Mouse (Mus musculus): ENCODE results near the gene Zfpl1.

Gene Zfpl1

GRCm38 (mm10) chr19:6101186-6101585, 16.4 kb upstream of the Zfpl1 start:
- in situ Hi-C loops (cut with MboI, MseI) = no loop called here

DNA sequence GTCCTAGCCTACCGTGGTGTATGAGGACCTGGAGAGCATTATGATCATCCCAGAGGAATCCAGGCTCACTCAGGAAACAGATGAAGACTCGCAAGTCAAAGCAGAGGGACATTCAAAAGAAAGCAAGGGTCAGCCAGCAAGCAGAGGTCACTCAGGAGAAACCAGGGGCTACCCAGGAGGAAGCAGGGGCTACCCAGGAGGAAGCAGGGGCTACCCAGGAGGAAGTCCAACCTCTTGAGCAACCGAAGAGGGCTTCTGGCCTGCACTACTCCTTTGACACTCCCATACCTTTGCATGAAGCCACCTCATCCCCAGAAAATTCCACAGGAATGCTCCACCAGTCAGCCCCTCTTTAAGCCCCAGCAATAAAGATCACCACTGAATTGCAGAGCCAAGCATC, 13.1 kb upstream of the Zfpl1 start:
- in situ Hi-C loops (cut with MboI, MseI) = no loop called here

DNA sequence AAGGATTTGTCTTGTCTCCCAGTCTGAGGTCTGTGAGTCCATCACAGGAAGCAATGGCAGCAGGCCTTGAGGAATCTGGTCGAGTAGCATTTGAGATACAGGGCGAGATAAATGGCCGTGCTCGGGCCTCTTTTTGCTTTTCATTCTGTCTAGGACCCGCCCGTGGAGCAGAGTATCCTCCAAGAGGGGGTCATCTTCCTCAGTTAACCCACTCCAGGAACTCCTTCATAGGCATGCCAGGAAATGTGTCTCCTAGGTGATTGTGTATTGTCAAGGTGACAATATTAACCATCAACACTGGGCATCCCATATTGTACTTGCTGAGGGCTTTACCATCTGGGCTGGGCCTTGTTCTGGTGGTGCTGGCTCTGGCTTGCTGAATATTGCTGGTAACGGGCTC, 9.4 kb upstream of the Zfpl1 start, which contains the start of gene AC131692.1:
AC131692.1 (plus strand) TSS at position 301 of the 400 bp plus-strand sequence.
- in situ Hi-C loops (cut with MboI, MseI) = no loop called here

- in situ Hi-C loops (cut with MboI, MseI) = no loop called here
These were observed 4.1 kb upstream of the Zfpl1 start for GRCm38 (mm10) chr19:6088841-6089240.

GRCm38 (mm10) chr19:6085417-6085879, 692 bp upstream of the Zfpl1 start:
- in situ Hi-C loops (cut with MboI, MseI) = no loop called here

DNA sequence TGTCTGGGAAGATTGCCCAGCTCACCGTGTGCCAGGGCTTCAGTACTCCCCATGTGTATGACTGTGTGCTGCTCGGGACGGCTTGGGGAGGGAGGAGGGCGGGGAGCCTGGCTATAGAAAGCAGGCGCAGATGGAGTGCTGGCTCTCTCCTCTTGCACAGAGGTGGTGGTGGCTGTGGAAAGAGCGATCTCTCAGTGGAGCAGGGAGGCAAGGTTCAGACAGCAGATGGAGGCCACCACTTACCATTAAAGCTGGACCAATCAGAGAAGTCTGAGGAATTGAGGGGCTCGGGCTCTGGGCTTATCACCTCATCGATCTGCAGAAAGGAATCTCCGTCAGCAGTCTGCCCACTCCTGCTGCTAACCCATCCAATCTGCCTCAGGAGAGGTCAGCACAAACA, 2.6 kb downstream of the Zfpl1 start, which contains the start of gene Gm28374:
Gm28374 (minus strand) TSS at position 101 of the 400 bp plus-strand sequence.
- in situ Hi-C loops (cut with MboI, MseI) = no loop called here

DNA sequence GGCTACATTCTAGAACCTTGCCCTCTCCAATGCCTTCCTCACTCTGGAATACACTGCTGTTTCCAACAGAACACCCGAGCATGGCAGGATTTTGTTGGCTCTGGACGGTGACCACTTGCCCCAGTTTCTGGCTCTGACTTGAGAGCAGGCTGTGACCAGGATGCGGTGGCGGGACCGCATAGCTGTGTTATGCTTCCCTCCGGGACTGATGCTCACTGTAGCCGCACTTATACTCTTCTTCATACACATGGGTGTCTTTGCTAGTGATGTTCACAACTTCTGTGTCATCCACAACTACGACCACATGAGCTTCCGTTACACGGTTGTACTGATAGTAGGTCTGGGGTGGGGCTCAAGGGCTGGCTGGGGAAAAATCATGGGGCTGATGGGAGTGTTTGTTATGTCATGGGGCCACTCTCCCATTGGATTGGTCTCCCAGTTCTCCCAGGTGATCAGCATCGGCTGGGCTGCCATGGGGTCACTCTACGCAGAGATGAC, 4.7 kb downstream of the Zfpl1 start, which contains the start of gene Tmem262:
Tmem262 (plus strand) TSS at position 51 of the 498 bp plus-strand sequence.
- in situ Hi-C loops (cut with MboI, MseI) = no loop called here

DNA sequence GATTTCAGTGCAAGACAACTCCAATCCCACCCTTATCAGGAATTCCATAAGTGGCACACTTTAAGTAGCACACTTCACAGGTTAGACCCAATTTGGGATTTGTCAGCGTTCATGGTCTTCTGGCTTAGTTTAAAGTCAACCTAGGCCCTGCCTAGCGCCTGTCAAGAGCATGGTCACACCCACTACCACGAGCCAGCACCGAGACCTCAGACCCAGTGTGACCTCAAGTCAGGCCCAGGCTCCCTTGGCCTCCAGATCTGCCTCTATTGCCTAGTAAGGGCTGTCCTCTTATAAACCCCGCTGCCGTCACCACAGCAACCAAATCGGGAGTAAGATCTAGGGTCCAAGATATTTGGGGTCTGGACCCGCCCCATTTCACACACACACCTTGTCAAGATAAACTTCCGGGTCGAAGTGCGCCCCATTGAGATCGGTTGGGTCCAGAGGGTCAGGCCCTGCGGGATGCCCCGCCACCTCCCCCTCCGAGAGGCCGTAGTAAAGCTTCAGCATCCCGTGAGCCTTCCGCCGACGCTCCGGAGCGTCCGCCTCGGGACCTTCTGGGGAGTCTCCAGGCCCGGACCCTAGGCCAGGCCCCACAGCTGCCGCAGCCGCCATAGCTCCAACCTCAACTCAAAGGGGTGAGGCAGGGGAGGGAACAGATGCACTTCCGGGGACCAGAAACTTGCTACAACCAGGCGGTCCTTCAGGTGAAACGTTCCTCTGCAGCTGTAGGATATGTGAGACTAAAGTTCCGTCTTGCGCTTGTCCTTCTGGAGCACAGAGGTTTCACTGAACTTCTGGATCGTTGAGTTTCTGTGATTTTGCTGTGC, 8.0 kb downstream of the Zfpl1 start, which contains the start of gene Vps51:
Vps51 (minus strand) TSS at position 668 of the 830 bp plus-strand sequence.
- in situ Hi-C loops (cut with MboI, MseI) = no loop called here

- in situ Hi-C loops (cut with MboI, MseI) = no loop called here
These were observed 10.9 kb downstream of the Zfpl1 start for GRCm38 (mm10) chr19:6073889-6074288.

GRCm38 (mm10) chr19:6071261-6071660, 13.5 kb downstream of the Zfpl1 start:
- in situ Hi-C loops (cut with MboI, MseI) = no loop called here

DNA sequence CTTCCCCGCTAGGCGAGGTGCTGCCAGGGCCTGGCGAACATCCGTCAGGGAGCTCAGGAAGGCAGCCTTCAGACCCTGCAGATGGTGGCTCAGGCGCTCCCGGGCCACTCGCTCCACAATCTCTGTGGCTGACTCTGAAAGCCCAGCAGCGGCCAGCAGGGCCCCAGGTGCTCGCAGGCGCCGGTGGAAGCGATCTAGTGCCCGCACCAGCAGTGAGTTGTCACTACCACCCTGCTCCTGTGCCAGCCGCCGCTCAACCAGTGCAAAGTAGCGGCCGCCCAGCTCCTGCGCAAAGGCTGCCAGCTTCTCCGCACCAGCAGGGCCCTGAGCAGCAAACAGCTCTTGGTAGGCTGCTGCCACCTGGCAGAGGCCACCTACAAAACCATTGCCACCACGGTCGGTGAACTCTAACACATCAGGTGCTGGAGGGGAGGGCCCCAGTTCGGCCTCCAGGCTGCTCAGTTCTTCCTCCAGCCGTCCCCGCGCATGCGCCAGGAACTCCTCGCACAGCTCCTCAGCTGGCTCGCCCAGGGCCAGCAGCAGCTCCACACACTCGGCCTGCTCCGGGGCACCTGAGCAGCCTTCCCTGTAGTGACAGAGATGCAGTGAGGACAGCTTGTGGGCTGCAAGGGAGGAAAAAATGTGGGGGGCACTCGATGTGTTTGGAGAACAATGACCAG, 14.0 kb downstream of the Zfpl1 start:
- in situ Hi-C loops (cut with MboI, MseI) = no loop called here

- in situ Hi-C loops (cut with MboI, MseI) = no loop called here
These were observed 14.9 kb downstream of the Zfpl1 start for GRCm38 (mm10) chr19:6069851-6070250.

- in situ Hi-C loops (cut with MboI, MseI) = no loop called here
These were observed 15.8 kb downstream of the Zfpl1 start for GRCm38 (mm10) chr19:6068951-6069350.

DNA sequence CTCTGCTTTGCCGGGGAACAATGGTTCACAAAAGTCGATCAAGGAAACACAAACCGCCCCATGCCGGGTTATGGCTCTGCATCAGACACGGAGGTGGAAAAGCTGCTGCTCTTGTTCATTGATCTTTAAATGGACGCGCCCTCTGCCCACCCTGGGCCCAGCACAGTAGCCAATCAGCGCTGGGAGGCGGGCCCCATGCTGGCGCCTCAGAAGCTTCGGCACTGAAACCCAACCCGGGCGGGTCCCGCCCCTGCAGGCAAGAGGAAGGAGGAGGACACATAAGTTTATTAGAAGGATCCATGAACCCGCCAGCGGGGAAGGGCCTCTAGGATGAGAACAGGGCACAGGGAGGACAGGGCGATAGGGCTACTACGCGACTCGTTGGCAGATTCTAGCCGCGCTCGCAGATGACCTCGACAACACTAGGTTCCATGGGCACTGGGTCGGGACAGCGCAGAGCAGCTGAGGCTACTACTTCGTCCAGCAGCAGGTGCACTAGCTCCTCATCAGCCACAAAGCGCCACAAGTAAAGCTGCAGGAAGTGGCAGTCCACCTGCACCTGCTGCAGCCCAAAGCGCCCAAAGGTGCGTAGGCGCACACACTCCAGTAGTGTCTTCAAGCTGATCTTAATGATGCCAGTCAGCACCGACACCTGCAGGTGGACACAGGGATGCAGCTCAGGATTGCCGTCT, 16.9 kb downstream of the Zfpl1 start, which contains the start of gene Tm7sf2:
Tm7sf2 (minus strand) TSS at position 650 of the 692 bp plus-strand sequence.
- in situ Hi-C loops (cut with MboI, MseI) = no loop called here

DNA sequence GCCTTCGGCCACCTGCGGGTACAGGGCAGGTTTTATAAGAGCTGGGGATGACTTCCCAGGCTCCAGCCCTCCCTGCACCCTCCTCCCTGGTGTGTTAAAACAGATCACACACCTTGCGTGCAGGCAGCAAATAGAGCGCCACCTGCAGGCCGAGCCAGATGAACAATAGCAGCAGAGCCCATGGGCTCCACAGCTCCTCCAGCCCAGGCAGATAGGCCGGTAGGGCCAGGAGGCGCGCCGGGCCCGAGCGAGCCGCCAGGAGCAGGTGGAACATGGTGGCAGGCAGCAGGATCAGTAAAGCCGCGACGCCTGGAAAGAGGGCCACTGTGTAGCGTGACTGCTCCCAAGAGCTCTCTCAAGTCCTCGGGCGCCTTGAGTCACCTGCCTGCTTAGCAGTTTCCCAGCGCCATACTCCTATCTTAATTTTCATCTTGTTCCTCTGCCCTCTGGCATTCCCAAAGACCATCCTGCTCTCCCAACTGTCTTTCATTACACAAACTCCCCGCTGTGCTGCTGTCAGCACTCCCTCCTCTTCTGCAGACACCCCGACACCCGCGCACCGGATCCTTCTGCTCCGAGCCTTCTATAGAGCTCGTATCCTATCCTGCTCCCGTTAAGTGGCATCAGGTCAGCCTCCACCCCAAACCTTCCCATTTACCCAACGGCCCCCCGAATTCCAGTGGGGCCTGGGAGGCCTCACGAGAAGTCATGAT, 17.6 kb downstream of the Zfpl1 start:
- in situ Hi-C loops (cut with MboI, MseI) = no loop called here

DNA sequence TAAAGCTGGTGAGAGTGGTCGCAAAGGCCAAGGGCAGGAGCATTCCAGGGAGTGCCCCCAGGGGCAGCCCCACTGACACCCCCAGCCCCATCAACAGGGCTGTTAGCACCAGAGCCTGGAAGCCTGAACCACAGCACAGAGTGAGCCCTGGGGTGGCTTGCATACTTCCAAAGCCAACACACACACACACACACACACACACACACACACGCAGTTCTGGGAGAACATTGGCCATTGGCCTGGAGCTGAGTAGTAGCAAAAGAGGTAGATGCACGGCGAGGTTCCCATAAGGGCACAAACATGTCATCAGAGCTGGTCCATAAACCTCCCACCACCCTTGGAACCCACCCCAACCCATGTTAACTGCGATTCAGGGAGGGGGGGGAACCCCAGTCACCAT, 18.2 kb downstream of the Zfpl1 start:
- in situ Hi-C loops (cut with MboI, MseI) = no loop called here

GRCm38 (mm10) chr19:6063081-6063480, 21.7 kb downstream of the Zfpl1 start:
- in situ Hi-C loops (cut with MboI, MseI) = no loop called here

- in situ Hi-C loops (cut with MboI, MseI) = no loop called here
These were observed 22.3 kb downstream of the Zfpl1 start for GRCm38 (mm10) chr19:6062418-6062817.

DNA sequence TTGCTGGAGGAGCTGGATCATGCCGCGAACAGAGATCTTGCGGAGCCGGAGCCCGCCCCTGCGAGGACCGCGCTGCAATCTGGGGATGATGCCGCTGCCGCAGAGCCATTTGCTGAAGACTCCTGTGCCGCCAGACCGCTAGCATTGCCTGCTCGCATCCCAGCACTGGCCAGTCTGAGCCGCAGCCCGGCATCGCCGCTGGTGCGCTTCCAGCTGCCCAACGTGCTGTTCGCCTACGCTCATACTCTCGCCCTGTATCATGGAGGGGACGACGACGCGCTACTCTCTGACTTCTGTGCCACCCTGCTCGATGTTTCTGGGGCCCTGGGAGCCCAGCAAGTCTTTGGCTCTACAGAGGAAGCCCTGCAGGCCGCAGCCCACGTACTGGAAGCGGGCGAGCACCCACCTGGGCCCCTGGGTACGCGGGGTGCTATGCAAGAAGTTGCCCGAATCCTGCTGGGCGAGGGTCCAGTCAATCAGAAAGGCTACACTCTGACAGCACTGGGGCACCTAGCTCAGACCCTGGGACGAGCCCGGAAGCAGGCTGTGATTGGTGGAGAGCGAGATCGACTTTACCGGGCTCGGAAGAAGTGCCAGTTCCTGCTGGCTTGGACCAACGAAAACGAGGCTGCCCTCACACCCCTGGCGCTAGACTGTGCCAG, 23.0 kb downstream of the Zfpl1 start:
- in situ Hi-C loops (cut with MboI, MseI) = no loop called here

DNA sequence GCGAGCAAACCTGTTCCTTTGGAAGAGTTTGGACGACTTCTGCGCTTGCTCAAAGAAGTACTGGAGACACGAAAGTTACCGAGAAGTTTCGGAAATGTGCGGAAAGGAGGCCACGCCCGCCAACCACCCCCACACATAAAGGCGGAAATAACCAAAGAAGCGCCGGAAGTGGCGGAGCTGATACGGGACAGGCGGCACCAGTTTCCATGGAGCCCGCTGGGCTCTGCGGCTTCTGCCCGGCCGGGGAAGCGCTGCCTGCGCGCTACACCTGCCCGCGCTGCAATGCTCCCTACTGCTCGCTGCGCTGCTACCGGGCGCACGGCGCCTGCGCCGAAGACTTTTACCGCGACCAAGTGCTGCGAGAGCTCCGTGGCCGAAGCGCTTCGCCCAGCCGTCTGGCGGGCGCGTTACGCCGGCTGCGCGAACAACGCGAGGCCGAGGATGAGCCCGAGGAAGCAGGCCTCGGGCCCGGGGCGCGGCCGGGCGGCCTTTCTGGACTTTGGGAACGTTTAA, 23.7 kb downstream of the Zfpl1 start, which contains the start of gene Znhit2:
Znhit2 (plus strand) TSS at position 172 of the 513 bp plus-strand sequence.
- in situ Hi-C loops (cut with MboI, MseI) = no loop called here
